26 mouse cellular contexts compared by ENCODE assay signal in the genomic region with DNA sequence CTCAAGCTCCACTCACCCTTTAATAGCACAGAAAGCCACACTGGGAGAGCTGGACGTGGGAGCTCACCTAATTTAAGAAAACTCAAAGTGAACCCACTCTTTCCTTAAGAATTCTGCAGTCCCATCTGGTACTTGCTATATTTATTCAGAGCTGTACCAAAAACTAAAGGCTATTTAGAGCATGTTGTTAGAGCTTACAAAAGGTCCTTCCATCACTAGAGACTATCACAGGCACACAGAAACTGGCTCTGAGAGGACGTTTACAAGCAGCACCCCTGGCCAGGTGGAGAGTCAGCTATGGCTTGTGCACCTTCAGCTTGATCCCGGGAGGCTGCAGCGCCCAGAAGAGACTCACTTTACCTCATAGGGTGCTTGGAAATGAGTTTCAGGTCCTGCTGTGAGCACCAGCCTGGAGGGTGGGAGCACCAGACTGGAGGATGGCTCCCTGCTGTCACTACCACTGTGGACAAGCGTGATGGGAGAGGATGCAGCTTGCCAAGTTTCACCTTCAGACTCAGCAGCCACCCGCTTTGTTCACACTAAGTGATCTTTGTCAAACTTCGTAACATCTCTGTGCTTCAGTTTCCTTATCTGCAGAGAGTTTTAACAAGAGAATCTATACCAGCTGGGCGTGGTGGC. TPM values are rescaled to one million over a fixed set of nuclear protein-coding genes. Genes with fewer than 3 reads are reported as not detected.
DNase-seq lines count a peak whose midpoint lies in the region; ATAC-seq and TF ChIP-seq lines count a peak whose summit lies in the region.
"Had no signal": no experiment of that assay in that cellular context is flagged by ENCODE, and none has a peak within 500 bp of the region (broad histone marks: within the 10 kb centered on the region; RNA-seq: fewer than 3 reads in every experiment).

No protein-coding gene starts in this region.

- H3K9ac ChIP-seq in intestine, postnatal 0 days (ENCODE audit: low read depth, low read length) = no peak overlapping the region
- no peak overlapping the region for H3K9ac ChIP-seq in midbrain, embryonic 15.5 days
- H3K9ac ChIP-seq: heart, embryonic 13.5 days; hindbrain, embryonic 15.5 days; limb, embryonic 12.5 days; liver, embryonic 12.5 days; stomach, embryonic 15.5 days had no signal

- no peak overlapping the region for H3K27ac ChIP-seq in heart, embryonic 10.5 days
- H3K27ac ChIP-seq in cortical plate, adult 2 months (ENCODE audit: insufficient read depth, low read length) = peak overlapping the region; percentile 71
- H3K27ac ChIP-seq in intestine, postnatal 0 days (ENCODE audit: low read depth, low read length) = no peak overlapping the region
- no peak overlapping the region for H3K27ac ChIP-seq in midbrain, embryonic 15.5 days
- H3K27ac ChIP-seq: forebrain, embryonic 10.5 days; gastrocnemius, adult 2 months; heart, embryonic 13.5 days; hindbrain, embryonic 15.5 days; kidney, postnatal 0 days; limb, embryonic 12.5 days; liver, embryonic 12.5 days; stomach, embryonic 15.5 days had no signal

- H3K4me3 ChIP-seq in heart, embryonic 10.5 days = no peak overlapping the region
- no peak overlapping the region for H3K4me3 ChIP-seq in cortical plate, adult 2 months (ENCODE audit: insufficient read depth, low read length)
- no peak overlapping the region for H3K4me3 ChIP-seq in intestine, postnatal 0 days (ENCODE audit: low read depth, low read length)
- no peak overlapping the region for H3K4me3 ChIP-seq in midbrain, embryonic 15.5 days
- H3K4me3 ChIP-seq: forebrain, embryonic 10.5 days; gastrocnemius, adult 2 months; heart, embryonic 13.5 days; hindbrain, embryonic 15.5 days; limb, embryonic 12.5 days; liver, embryonic 12.5 days; stomach, embryonic 15.5 days had no signal

- no peak for ATAC-seq in intestine, postnatal 0 days
- no peak for ATAC-seq in midbrain, embryonic 15.5 days (replicated peaks)
- ATAC-seq: intestine, embryonic 16.5 days; liver, embryonic 12.5 days; Patski had no signal

- TF ChIP-seq CTCF in cortical plate, adult 2 months (IDR thresholded peaks at IDR 0.05; ENCODE audit: extremely low read depth, insufficient read depth, low read length) = no peak
- no peak for TF ChIP-seq CTCF in intestine, postnatal 0 days (IDR thresholded peaks at IDR 0.05; ENCODE audit: low read depth)

- intact Hi-C loops in heart, postnatal 10 days (cut with DNase I) = no loop called here

- DNase-seq in heart, embryonic 10.5 days (ENCODE audit: low spot score) = peak; percentile 61
- no peak for DNase-seq in heart, postnatal 10 days
- DNase-seq in left cerebral cortex, adult 18-20 months (ENCODE audit: low spot score in 2 of 2) = peak; percentile 47 to 64
- DNase-seq in right cerebral cortex, adult 2 months (ENCODE audit: low spot score in 2 of 2) = peak; percentile 64 to 76
- no peak for DNase-seq in kidney, postnatal 10 days
- DNase-seq: adrenal gland, postnatal 25 days; cerebellum, adult 11-12 months; cerebellum, postnatal 25 days; gastrocnemius, adult 2 months; heart, adult 11 months; heart, postnatal 36 days; lung, adult 2 months; lung, postnatal 4 days; thymus, adult 2 months had no signal

- H3K4me2 ChIP-seq in intestine, postnatal 0 days (replicated peaks; ENCODE audit: low read depth) = no peak overlapping the region
- H3K4me2 ChIP-seq in midbrain, embryonic 15.5 days = no peak overlapping the region
- H3K4me2 ChIP-seq: heart, embryonic 13.5 days; hindbrain, embryonic 15.5 days; limb, embryonic 12.5 days; liver, embryonic 12.5 days; stomach, embryonic 15.5 days had no signal

- no peak for TF ChIP-seq POLR2A in cortical plate, adult 2 months (IDR thresholded peaks at IDR 0.05; ENCODE audit: extremely low read depth, insufficient read depth, low read length)

- no peaks in the 10 kb centered on the region for H3K27me3 ChIP-seq in heart, embryonic 10.5 days (ENCODE audit: insufficient read depth, poor library complexity, severe bottlenecking)
- no peaks in the 10 kb centered on the region for H3K27me3 ChIP-seq in intestine, postnatal 0 days (replicated peaks; ENCODE audit: control insufficient read depth, insufficient read depth, low read length)
- no peaks in the 10 kb centered on the region for H3K27me3 ChIP-seq in midbrain, embryonic 15.5 days (replicated peaks)
- H3K27me3 ChIP-seq: hindbrain, embryonic 15.5 days; Patski; stomach, embryonic 15.5 days had no signal

- 53% methylated on average over 8 of the region's 8 CpGs for WGBS in heart, embryonic 10.5 days
- WGBS in intestine, postnatal 0 days = 62% methylated on average over 8 of the region's 8 CpGs
- 69% methylated on average over 8 of the region's 8 CpGs for WGBS in midbrain, embryonic 15.5 days

- no peaks in the 10 kb centered on the region for H3K36me3 ChIP-seq in heart, embryonic 10.5 days
- no peaks in the 10 kb centered on the region for H3K36me3 ChIP-seq in intestine, postnatal 0 days (ENCODE audit: control insufficient read depth, insufficient read depth)
- H3K36me3 ChIP-seq in midbrain, embryonic 15.5 days (replicated peaks) = no peaks in the 10 kb centered on the region
- H3K36me3 ChIP-seq: forebrain, embryonic 10.5 days; heart, embryonic 13.5 days; hindbrain, embryonic 15.5 days; limb, embryonic 12.5 days; liver, embryonic 12.5 days; stomach, embryonic 15.5 days had no signal

- 0 out of 2 replicates have a peak, but pooled peaks cover 4% of the 10 kb centered on the region for H3K4me1 ChIP-seq in heart, embryonic 10.5 days
- 0 out of 2 replicates have a peak, but pooled peaks cover 1% of the 10 kb centered on the region for H3K4me1 ChIP-seq in cortical plate, adult 2 months (ENCODE audit: control insufficient read depth, insufficient read depth, low read length)
- H3K4me1 ChIP-seq in intestine, postnatal 0 days (replicated peaks; ENCODE audit: control insufficient read depth, insufficient read depth, low read length) = no peaks in the 10 kb centered on the region
- no peaks in the 10 kb centered on the region for H3K4me1 ChIP-seq in midbrain, embryonic 15.5 days
- H3K4me1 ChIP-seq: forebrain, embryonic 10.5 days; heart, embryonic 13.5 days; hindbrain, embryonic 15.5 days; limb, embryonic 12.5 days; liver, embryonic 12.5 days; stomach, embryonic 15.5 days had no signal

- no peaks in the 10 kb centered on the region for H3K9me3 ChIP-seq in heart, embryonic 10.5 days
- no peaks in the 10 kb centered on the region for H3K9me3 ChIP-seq in intestine, postnatal 0 days (ENCODE audit: control insufficient read depth)
- no peaks in the 10 kb centered on the region for H3K9me3 ChIP-seq in midbrain, embryonic 15.5 days
- H3K9me3 ChIP-seq: heart, embryonic 13.5 days; hindbrain, embryonic 15.5 days; liver, embryonic 12.5 days; stomach, embryonic 15.5 days had no signal

RNA-seq across cellular contexts. Expression of a gene that starts 10.1 kb away (rescaled TPM):
- 506 and 616 TPM in 2 replicates for polyA plus RNA-seq in heart, embryonic 10.5 days (2016; fragmentation: Nextera tagmentation; extraction: Ambion mirVana)
- 100 to 1,000 TPM; 196 to 199 TPM for total RNA-seq in heart, postnatal 10 days (2021)
- polyA plus RNA-seq in cortical plate, adult 2 months (2012; rRNA removed) = 149 and 160 TPM in 2 replicates
- total RNA-seq in left cerebral cortex, adult 18-20 months (2021) = 100 to 1,000 TPM; 247 to 250 TPM
- 632 and 663 TPM in 2 replicates for polyA plus RNA-seq in intestine, postnatal 0 days (2015; fragmentation: Nextera tagmentation; extraction: Ambion mirVana)
- polyA plus RNA-seq in midbrain, embryonic 15.5 days (2015; fragmentation: Nextera tagmentation; extraction: Ambion mirVana) = 475 and 505 TPM in 2 replicates

RNA-seq across cellular contexts. Expression of a gene that starts 42.1 kb away (rescaled TPM):
- 4.6 and 15.2 TPM in 2 replicates for polyA plus RNA-seq in heart, embryonic 10.5 days (2016; fragmentation: Nextera tagmentation; extraction: Ambion mirVana)
- total RNA-seq in heart, postnatal 10 days (2021) = 1 to 10 TPM; 2.2 to 2.4 TPM
- polyA plus RNA-seq in cortical plate, adult 2 months (2012; rRNA removed) = 6.3 and 9.1 TPM in 2 replicates
- total RNA-seq in left cerebral cortex, adult 18-20 months (2021) = 1 to 10 TPM; 3.4 to 5.0 TPM
- polyA plus RNA-seq in intestine, postnatal 0 days (2015; fragmentation: Nextera tagmentation; extraction: Ambion mirVana) = 7.3 and 8.6 TPM in 2 replicates
- 1.6 and 1.8 TPM in 2 replicates for polyA plus RNA-seq in midbrain, embryonic 15.5 days (2015; fragmentation: Nextera tagmentation; extraction: Ambion mirVana)
- total RNA-seq: adrenal gland, postnatal 25 days had no signal

RNA-seq across cellular contexts. Expression of a gene that starts 46.6 kb away (rescaled TPM):
- polyA plus RNA-seq in heart, embryonic 10.5 days (2016; fragmentation: Nextera tagmentation; extraction: Ambion mirVana) = 38.1 and 47.9 TPM in 2 replicates
- total RNA-seq in heart, postnatal 10 days (2021) = 10 to 100 TPM; 71.0 to 71.7 TPM
- 73.9 and 76.5 TPM in 2 replicates for polyA plus RNA-seq in cortical plate, adult 2 months (2012; rRNA removed)
- 10 to 100 TPM; 82.9 to 94.5 TPM for total RNA-seq in left cerebral cortex, adult 18-20 months (2021)
- polyA plus RNA-seq in intestine, postnatal 0 days (2015; fragmentation: Nextera tagmentation; extraction: Ambion mirVana) = 24.7 and 25.5 TPM in 2 replicates
- polyA plus RNA-seq in midbrain, embryonic 15.5 days (2015; fragmentation: Nextera tagmentation; extraction: Ambion mirVana) = 53.1 and 55.4 TPM in 2 replicates

Comparison
In these comparisons a context has a peak if more than half of its experiments do, and no peak if none do; other contexts are left out.
1. DNase-seq: peak in heart, embryonic 10.5 days (single experiment), left cerebral cortex, adult 18-20 months (2 of 2) and right cerebral cortex, adult 2 months (2 of 2); none in heart, postnatal 10 days (0 of 2) and kidney, postnatal 10 days (single experiment).